Mouse (Mus musculus) stomach, embryonic 15.5 days (tissue): Measurements from ENCODE around the gene Lgi4. TPM values are rescaled to one million over a fixed set of nuclear protein-coding genes. Genes with fewer than 3 reads are reported as not detected.
A peak's percentile ranks its signal among the peaks of the same experiment; 100 is the strongest.

Source experiments
- ATAC-seq: fragments of 200-750 bp; cut with Nextera tagmentation; 2 replicates; pipeline ENCODE4 v1.8.0; 2017; ENCODE audit warnings: low read depth, moderate number of reproducible peaks, moderate TSS enrichment; ENCODE audit not compliant: insufficient read depth, low FRiP score
- H3K27ac ChIP-seq: fragments of 300-500 bp; sonication (generic); 2 replicates; pipeline ENCODE4 v1.5.1; 2015; ENCODE audit warnings: mild to moderate bottlenecking, inconsistent platforms
- H3K27me3 ChIP-seq: fragments of 300-500 bp; sonication (generic); replicated peaks from 2 replicates; pipeline ENCODE4 v1.6.1; 2015; ENCODE audit warnings: inconsistent platforms
- H3K36me3 ChIP-seq: fragments of 300-500 bp; sonication (generic); 2 replicates; pipeline ENCODE4 v1.6.1; 2015; ENCODE audit warnings: inconsistent platforms
- H3K4me1 ChIP-seq: fragments of 300-500 bp; sonication (generic); 2 replicates; pipeline ENCODE4 v1.6.1; 2015; ENCODE audit warnings: inconsistent platforms
- H3K4me2 ChIP-seq: fragments of 300-500 bp; sonication (generic); 2 replicates; pipeline ENCODE4 v1.6.1; 2015; ENCODE audit warnings: mild to moderate bottlenecking, inconsistent platforms
- H3K4me3 ChIP-seq: fragments of 300-500 bp; sonication (generic); replicated peaks from 2 replicates; pipeline ENCODE4 v1.5.1; 2015; ENCODE audit warnings: inconsistent platforms
- H3K9ac ChIP-seq: fragments of 300-500 bp; sonication (generic); 2 replicates; pipeline ENCODE4 v1.6.1; 2015; ENCODE audit warnings: inconsistent platforms
- H3K9me3 ChIP-seq: fragments of 300-500 bp; sonication (generic); 2 replicates; pipeline ENCODE4 v1.6.1; 2016; ENCODE audit warnings: inconsistent platforms
- WGBS: fragments of 180-500 bp; shearing (Covaris S2); methylation state at CpG from one replicate; pipeline ENCODE4 v1.1.7; 2015; 5-methylcytosine and 5-hydroxymethylcytosine counted together
- polyA plus RNA-seq: library from polyadenylated mRNA; unstranded; fragments of >200 nt; fragmentation: Nextera tagmentation; extraction: Ambion mirVana; gene quantifications from 2 replicates; pipeline ENCODE4 v1.2.1, GENCODE M21; 2015

The Lgi4 gene
- polyA plus RNA-seq, 1 experiment from 2014 or later: 1.9 TPM

- no peaks in the 10 kb centered on the region for H3K36me3 ChIP-seq
- H3K27ac ChIP-seq: no peak overlapping the region
- H3K9ac ChIP-seq: no peak overlapping the region
- H3K9me3 ChIP-seq: no peaks in the 10 kb centered on the region
- no peak for ATAC-seq
- 70% methylated on average over 12 of the region's 12 CpGs for WGBS
- H3K27me3 ChIP-seq: peaks cover 16% of the 10 kb centered on the region; the same call in 1 of the 2 replicates
- peak overlapping the region; percentile 8; the same call in 1 of the 2 replicates for H3K4me2 ChIP-seq
- peaks cover 12% of the 10 kb centered on the region; the same call in 1 of the 2 replicates for H3K4me1 ChIP-seq
- no peak overlapping the region for H3K4me3 ChIP-seq
Observed at GRCm38 (mm10) chr7:31040281-31041022, 18.7 kb upstream of the Lgi4 start.

GRCm38 (mm10) chr7:31041023-31041407 is 18.1 kb upstream of the Lgi4 start:
- Histone ChIP-seq H3K4me1 (peaks cover 12% of the 10 kb centered on the region; the same call in 1 of the 2 replicates), H3K9me3 (no peaks in the 10 kb centered on the region), H3K27ac (no peak overlapping the region), H3K27me3 (peaks cover 16% of the 10 kb centered on the region; the same call in 1 of the 2 replicates), H3K4me2 (peak overlapping the region; percentile 8; the same call in 1 of the 2 replicates), H3K9ac (no peak overlapping the region), H3K36me3 (no peaks in the 10 kb centered on the region), H3K4me3 (peak overlapping the region; percentile 30; the same call in 1 of the 2 replicates)
- whole genome bisulfite sequencing: 43% methylated on average over 8 of the region's 8 CpGs
- no peak for ATAC-seq

- H3K9me3 ChIP-seq: no peaks in the 10 kb centered on the region
- H3K36me3 ChIP-seq: no peaks in the 10 kb centered on the region
- 0 out of 2 replicates have a peak overlapping the region, but pooled peaks have one; percentile 2 for H3K27ac ChIP-seq
- peak overlapping the region; percentile 30 for H3K4me3 ChIP-seq
- H3K4me1 ChIP-seq: peaks cover 12% of the 10 kb centered on the region; the same call in 1 of the 2 replicates
- peak overlapping the region; percentile 62 for H3K4me2 ChIP-seq
- H3K27me3 ChIP-seq: peaks cover 16% of the 10 kb centered on the region; the same call in 1 of the 2 replicates
- ATAC-seq: no peak
- WGBS: 5% methylated on average over 28 of the region's 28 CpGs
- no peak overlapping the region for H3K9ac ChIP-seq
Observed at GRCm38 (mm10) chr7:31041662-31042315, 17.4 kb upstream of the Lgi4 start.

DNA sequence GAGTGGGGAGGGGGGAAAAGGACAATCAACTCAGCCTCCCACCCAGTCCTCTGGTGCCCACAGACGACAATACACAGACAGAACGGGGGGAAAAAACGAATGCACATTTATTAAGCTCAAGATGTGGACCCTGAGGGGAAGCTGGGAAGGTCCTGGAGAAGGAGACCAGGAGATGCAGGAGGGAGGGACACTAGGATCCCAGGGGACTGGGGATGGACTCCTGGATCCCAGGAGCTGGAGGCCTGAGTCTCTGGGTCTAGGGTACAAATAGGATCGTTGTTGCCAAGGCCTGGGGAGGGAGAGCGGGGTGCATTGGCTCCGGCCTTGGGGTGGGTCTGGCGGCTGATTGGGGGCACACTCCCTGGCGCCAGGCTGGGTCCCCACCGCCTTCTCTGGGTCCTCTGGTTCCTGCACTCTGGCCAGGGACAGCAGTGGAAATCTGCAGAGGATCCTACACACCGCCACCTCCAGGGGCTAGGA is 16.7 kb upstream of the Lgi4 start, which contains the start of gene Fxyd5:
Gene Fxyd5 (minus strand): TSS at position 51 of the 480 bp plus-strand sequence.
- 0 out of 2 replicates have a peak within 1 kb of the TSS, but pooled peaks have one; percentile 2 for H3K27ac ChIP-seq
- H3K4me1 ChIP-seq: peaks cover 12% of the 10 kb centered on the region; the same call in 1 of the 2 replicates
- no peaks in the 10 kb centered on the region for H3K9me3 ChIP-seq
- H3K4me2 ChIP-seq: peak within 1 kb of the TSS; percentile 62
- H3K27me3 ChIP-seq: peaks cover 16% of the 10 kb centered on the region; the same call in 1 of the 2 replicates
- peak within 1 kb of the TSS; percentile 30 for H3K4me3 ChIP-seq
- no peak within 1 kb of the TSS for H3K9ac ChIP-seq
- no peaks in the 10 kb centered on the region for H3K36me3 ChIP-seq
- 47% methylated on average over 10 of the region's 10 CpGs for WGBS
- no peak for ATAC-seq

- Histone ChIP-seq H3K27me3 (peaks cover 32% of the 10 kb centered on the region), H3K4me1 (peaks cover 46% of the 10 kb centered on the region), H3K27ac (no peak overlapping the region), H3K36me3 (no peaks in the 10 kb centered on the region), H3K9me3 (no peaks in the 10 kb centered on the region), H3K9ac (no peak overlapping the region), H3K4me2 (peak overlapping the region; percentile 44), H3K4me3 (0 out of 2 replicates have a peak overlapping the region, but pooled peaks have one; percentile 27)
- 19% methylated on average over 5 of the region's 5 CpGs for WGBS
- no peak for ATAC-seq
Observed at GRCm38 (mm10) chr7:31049135-31049845, 9.9 kb upstream of the Lgi4 start.

GRCm38 (mm10) chr7:31049846-31050281 is 9.3 kb upstream of the Lgi4 start:
- ATAC-seq: 0 out of 2 replicates have a peak, but pooled peaks have one; percentile 12
- no peaks in the 10 kb centered on the region for H3K9me3 ChIP-seq
- peaks cover 50% of the 10 kb centered on the region for H3K4me1 ChIP-seq
- H3K27ac ChIP-seq: no peak overlapping the region
- peak overlapping the region; percentile 44 for H3K4me2 ChIP-seq
- H3K36me3 ChIP-seq: no peaks in the 10 kb centered on the region
- under 1% methylated on average over 13 of the region's 15 CpGs for WGBS
- no peak overlapping the region for H3K9ac ChIP-seq
- peaks cover 32% of the 10 kb centered on the region for H3K27me3 ChIP-seq
- H3K4me3 ChIP-seq: peak overlapping the region; percentile 27

DNA sequence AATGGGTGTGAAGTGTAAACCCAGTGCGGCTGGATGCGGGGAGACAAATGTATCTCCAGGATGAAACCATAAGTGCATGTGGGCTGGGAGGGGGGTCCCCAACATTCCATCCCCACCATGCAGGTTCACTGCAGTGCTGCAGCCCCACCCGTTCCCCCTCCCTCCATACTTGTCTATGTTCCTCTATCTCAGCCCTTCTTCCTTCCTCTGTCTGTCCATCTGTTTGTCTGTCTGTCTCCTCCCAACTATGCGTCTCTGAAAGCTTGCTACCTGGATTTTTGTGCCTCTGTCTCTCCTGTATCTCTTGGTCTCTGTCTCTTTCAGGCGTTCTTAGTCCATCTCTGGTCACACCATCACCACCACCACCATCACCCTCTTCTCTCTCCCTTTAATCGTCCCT is 8.7 kb upstream of the Lgi4 start:
- Histone ChIP-seq H3K4me3 (peak overlapping the region; percentile 27), H3K9me3 (no peaks in the 10 kb centered on the region), H3K36me3 (no peaks in the 10 kb centered on the region), H3K9ac (no peak overlapping the region), H3K4me2 (peak overlapping the region; percentile 44), H3K27ac (no peak overlapping the region), H3K27me3 (peaks cover 32% of the 10 kb centered on the region), H3K4me1 (peaks cover 56% of the 10 kb centered on the region)
- ATAC-seq: no peak
- WGBS: 3% methylated on average over 6 of the region's 6 CpGs

GRCm38 (mm10) chr7:31050921-31051320 is 8.2 kb upstream of the Lgi4 start:
- Histone ChIP-seq H3K36me3 (no peaks in the 10 kb centered on the region), H3K9me3 (no peaks in the 10 kb centered on the region), H3K27ac (no peak overlapping the region), H3K4me2 (peak overlapping the region; percentile 44), H3K4me1 (peaks cover 56% of the 10 kb centered on the region), H3K27me3 (peaks cover 32% of the 10 kb centered on the region), H3K4me3 (peak overlapping the region; percentile 27), H3K9ac (no peak overlapping the region)
- ATAC-seq: no peak
- 2% methylated on average over 9 of the region's 9 CpGs for WGBS

GRCm38 (mm10) chr7:31051321-31052021 is 7.7 kb upstream of the Lgi4 start, which contains the start of gene Fxyd7:
Fxyd7 (minus strand) TSS chr7:31051467.
- Histone ChIP-seq H3K9ac (no peak within 1 kb of the TSS), H3K27me3 (peaks cover 32% of the 10 kb centered on the region), H3K27ac (no peak within 1 kb of the TSS), H3K9me3 (no peaks in the 10 kb centered on the region), H3K4me3 (peak within 1 kb of the TSS; percentile 27), H3K4me2 (peak within 1 kb of the TSS; percentile 44), H3K36me3 (no peaks in the 10 kb centered on the region), H3K4me1 (peaks cover 56% of the 10 kb centered on the region)
- no peak for ATAC-seq
- 3% methylated on average over 24 of the region's 28 CpGs for WGBS

DNA sequence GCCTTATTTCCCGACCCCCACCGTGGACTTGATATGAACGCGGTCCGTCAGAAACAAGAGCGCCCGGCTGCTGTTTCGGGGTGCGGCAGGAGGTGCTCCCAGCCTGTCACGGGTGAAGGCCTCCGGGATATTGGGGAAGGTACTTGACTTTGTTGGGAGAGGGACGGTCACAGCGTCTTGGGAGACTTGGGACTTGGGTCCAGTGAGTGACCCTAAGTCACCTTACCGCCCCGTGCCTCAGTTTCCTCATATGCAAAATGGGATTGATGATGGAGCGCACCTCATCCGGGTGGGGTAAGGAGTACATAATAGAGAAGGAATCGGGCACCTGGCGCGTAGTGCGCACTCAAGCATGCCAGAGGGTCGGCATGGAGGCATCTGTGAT is 6.9 kb upstream of the Lgi4 start:
- Histone ChIP-seq H3K4me1 (peaks cover 56% of the 10 kb centered on the region), H3K9ac (no peak overlapping the region), H3K27me3 (peaks cover 32% of the 10 kb centered on the region), H3K4me3 (no peak overlapping the region; the same call in 1 of the 2 replicates), H3K36me3 (no peaks in the 10 kb centered on the region), H3K4me2 (peak overlapping the region; percentile 36), H3K9me3 (no peaks in the 10 kb centered on the region), H3K27ac (no peak overlapping the region)
- WGBS: 7% methylated on average over 22 of the region's 22 CpGs
- ATAC-seq: no peak
